Mouse (Mus musculus) embryonic facial prominence, embryonic 12.5 days (tissue): ENCODE measurements around the gene Atp5s. TPM values are rescaled to one million over a fixed set of nuclear protein-coding genes. Genes with fewer than 3 reads are reported as not detected.

Experiments
- ATAC-seq: fragments of 200-750 bp; cut with Nextera tagmentation; 2 replicates; pipeline ENCODE4 v1.8.0; 2017; ENCODE audit not compliant: insufficient number of reproducible peaks, insufficient read depth, low FRiP score, low TSS enrichment
- H3K27ac ChIP-seq: fragments of 300-500 bp; sonication (generic); 2 replicates; pipeline ENCODE4 v1.5.1; 2016; ENCODE audit warnings: mild to moderate bottlenecking
- H3K27me3 ChIP-seq: fragments of 300-500 bp; sonication (generic); 2 replicates; pipeline ENCODE4 v1.6.1; 2016; ENCODE audit warnings: mild to moderate bottlenecking, moderate library complexity
- H3K36me3 ChIP-seq: fragments of 300-500 bp; sonication (generic); 2 replicates; pipeline ENCODE4 v1.6.1; 2016; ENCODE audit warnings: mild to moderate bottlenecking
- H3K4me1 ChIP-seq: fragments of 300-500 bp; sonication (generic); 2 replicates; pipeline ENCODE4 v1.6.1; 2016
- H3K4me2 ChIP-seq: fragments of 300-500 bp; sonication (generic); replicated peaks from 2 replicates; pipeline ENCODE4 v1.6.1; 2016; ENCODE audit warnings: mild to moderate bottlenecking, moderate library complexity
- H3K4me3 ChIP-seq: fragments of 300-500 bp; sonication (generic); 2 replicates; pipeline ENCODE4 v1.5.1; 2016; ENCODE audit warnings: mild to moderate bottlenecking
- H3K9ac ChIP-seq: fragments of 300-500 bp; sonication (generic); 2 replicates; pipeline ENCODE4 v1.6.1; 2016; ENCODE audit warnings: mild to moderate bottlenecking, moderate library complexity
- H3K9me3 ChIP-seq: fragments of 300-500 bp; sonication (generic); 2 replicates; pipeline ENCODE4 v1.6.1; 2016; ENCODE audit warnings: mild to moderate bottlenecking, moderate library complexity
- WGBS: fragments of 180-500 bp; shearing (Covaris S2); methylation state at CpG from one replicate; pipeline ENCODE4 v1.1.7; 2016; 5-methylcytosine and 5-hydroxymethylcytosine counted together
- microRNA counts: library from miRNA; unstranded; fragments of <30 nt; microRNA quantifications from one replicate; lab custom pipeline; 2017
- microRNA-seq: library from miRNA; unstranded; fragments of <30 nt; microRNA quantifications from one replicate; pipeline ENCODE4, GENCODE M21; 2017
- polyA plus RNA-seq: library from polyadenylated mRNA; unstranded; fragments of >200 nt; fragmentation: Nextera tagmentation; extraction: Ambion mirVana; gene quantifications from 2 replicates; pipeline ENCODE4 v1.2.1, GENCODE M21; 2016

Gene Atp5s
- polyA plus RNA-seq, 1 experiment from 2014 or later, result 24.3 TPM

GRCm38 (mm10) chr12:69783247-69784025 is 58.7 kb downstream of the Atp5s start:
- no peaks in the 10 kb centered on the region for H3K36me3 ChIP-seq
- no peak for ATAC-seq
- H3K4me1 ChIP-seq, result no peaks in the 10 kb centered on the region
- H3K9me3 ChIP-seq, result no peaks in the 10 kb centered on the region
- no peak overlapping the region for H3K4me2 ChIP-seq
- no peak overlapping the region for H3K27ac ChIP-seq
- H3K27me3 ChIP-seq, result no peaks in the 10 kb centered on the region
- 58% methylated on average over 6 of the region's 6 CpGs for WGBS
- no peak overlapping the region for H3K4me3 ChIP-seq
- H3K9ac ChIP-seq, result no peak overlapping the region

DNA sequence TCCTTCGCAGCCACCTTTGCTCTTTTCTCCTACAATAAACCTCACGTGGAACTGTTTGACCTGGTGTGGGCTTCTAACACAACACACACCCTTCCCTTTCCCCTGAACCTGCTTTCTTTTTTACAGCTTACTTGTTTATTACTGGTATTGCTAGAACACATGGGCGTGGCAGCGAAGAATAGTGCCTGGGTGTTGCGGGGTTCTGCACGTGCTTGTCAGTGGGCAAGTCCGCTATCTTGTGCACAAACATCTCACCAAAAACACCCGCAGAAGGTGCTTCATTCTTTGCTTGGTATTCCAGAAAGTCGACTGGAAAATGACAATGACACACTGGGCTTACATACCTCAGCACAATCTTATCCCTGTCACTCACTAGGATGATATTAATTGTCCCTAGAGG is 60.7 kb downstream of the Atp5s start:
- Histone ChIP-seq H3K36me3 (no peaks in the 10 kb centered on the region), H3K27ac (no peak overlapping the region), H3K4me1 (no peaks in the 10 kb centered on the region), H3K4me2 (no peak overlapping the region), H3K27me3 (peaks cover 8% of the 10 kb centered on the region; the same call in 1 of the 2 replicates), H3K9ac (no peak overlapping the region), H3K4me3 (no peak overlapping the region), H3K9me3 (no peaks in the 10 kb centered on the region)
- no peak for ATAC-seq
- WGBS, result 87% methylated on average over 9 of the region's 9 CpGs

- no peaks in the 10 kb centered on the region for H3K36me3 ChIP-seq
- no peak overlapping the region for H3K4me3 ChIP-seq
- H3K4me2 ChIP-seq, result no peak overlapping the region
- H3K27me3 ChIP-seq, result peaks cover 8% of the 10 kb centered on the region; the same call in 1 of the 2 replicates
- 84% methylated on average over 5 of the region's 5 CpGs for WGBS
- H3K9ac ChIP-seq, result no peak overlapping the region
- ATAC-seq, result no peak
- no peaks in the 10 kb centered on the region for H3K9me3 ChIP-seq
- H3K27ac ChIP-seq, result no peak overlapping the region
- H3K4me1 ChIP-seq, result peaks cover 5% of the 10 kb centered on the region; the same call in 1 of the 2 replicates
Measured at GRCm38 (mm10) chr12:69788380-69788779, 63.6 kb downstream of the Atp5s start.

- no peak for ATAC-seq
- Histone ChIP-seq H3K36me3 (no peaks in the 10 kb centered on the region), H3K4me3 (peak overlapping the region; percentile 51), H3K9me3 (no peaks in the 10 kb centered on the region), H3K27ac (no peak overlapping the region), H3K4me1 (peaks cover 5% of the 10 kb centered on the region; the same call in 1 of the 2 replicates), H3K27me3 (peaks cover 8% of the 10 kb centered on the region; the same call in 1 of the 2 replicates), H3K4me2 (peak overlapping the region; percentile 96), H3K9ac (peak overlapping the region; percentile 41; the same call in 1 of the 2 replicates)
- 32% methylated on average over 27 of the region's 27 CpGs for WGBS
Measured at GRCm38 (mm10) chr12:69789766-69790529, 65.2 kb downstream of the Atp5s start.

- no peaks in the 10 kb centered on the region for H3K9me3 ChIP-seq
- H3K4me3 ChIP-seq, result peak within 1 kb of the TSS; percentile 51
- peaks cover 8% of the 10 kb centered on the region; the same call in 1 of the 2 replicates for H3K27me3 ChIP-seq
- no peak within 1 kb of the TSS for H3K27ac ChIP-seq
- WGBS, result 3% methylated on average over 45 of the region's 45 CpGs
- peaks cover 5% of the 10 kb centered on the region; the same call in 1 of the 2 replicates for H3K4me1 ChIP-seq
- peak within 1 kb of the TSS; percentile 41 for H3K9ac ChIP-seq
- H3K36me3 ChIP-seq, result no peaks in the 10 kb centered on the region
- ATAC-seq, result peak; percentile 85
- H3K4me2 ChIP-seq, result peak within 1 kb of the TSS; percentile 96
Measured at GRCm38 (mm10) chr12:69790530-69791505, 66.1 kb downstream of the Atp5s start, which contains the start of gene Cdkl1. Gene Cdkl1, minus strand, starts transcription at chr12:69791267.

MicroRNAs within 50 kb of the gene (microRNA counts, 519-probe panel; counts per million panel counts)
- 460 counts per million, percentile 65 among the panel's probes with 10 or more counts for microRNA mmu-miR-681 (lab: Ali Mortazavi, UCI)

Small RNAs within 50 kb of the gene (microRNA-seq; reads per million reads assigned to microRNA genes)
- not detected for gene Mir681

Other genes starting within 250 kb of the Atp5s start
- 33.6 and 35.2 TPM in 2 replicates for gene Vcpkmt, start 141.9 kb upstream of the Atp5s start, polyA plus RNA-seq
- gene Sos2, start 43.1 kb upstream of the Atp5s start, polyA plus RNA-seq, result 11.0 and 13.9 TPM in 2 replicates
- gene L2hgdh, start 77 bp upstream of the Atp5s start, polyA plus RNA-seq, result 19.7 and 21.2 TPM in 2 replicates
- 0.92 and 1.3 TPM in 2 replicates for gene Cdkl1, start 66.3 kb downstream of the Atp5s start, polyA plus RNA-seq
- 9.4 and 14.2 TPM in 2 replicates for gene Atl1, start 167.7 kb downstream of the Atp5s start, polyA plus RNA-seq
- 48.7 and 49.2 TPM in 2 replicates for gene Map4k5, start 168.2 kb downstream of the Atp5s start, polyA plus RNA-seq